Comparison of ENCODE assay signal across 8 mouse cellular contexts in the genomic region with DNA sequence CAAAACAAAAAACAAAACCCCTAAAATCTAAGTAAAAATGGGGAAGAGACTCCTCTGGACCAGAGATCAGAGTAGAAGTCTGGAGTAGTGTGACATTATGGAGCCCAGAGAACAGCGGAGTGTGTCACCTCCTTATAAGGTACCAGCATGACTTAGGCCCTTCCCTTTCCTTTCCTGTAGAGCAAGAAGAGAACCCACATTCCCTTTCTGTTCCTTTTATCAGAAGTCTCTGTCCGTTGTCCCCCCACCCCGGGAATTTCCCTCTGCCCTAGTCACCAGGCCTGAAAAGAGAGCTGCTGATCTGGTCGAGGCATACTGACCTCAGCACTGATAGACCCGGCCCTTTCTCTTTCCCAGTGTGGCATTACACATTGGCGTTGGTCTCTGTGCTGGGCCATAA. TPM values are rescaled to one million over a fixed set of nuclear protein-coding genes. Genes with fewer than 3 reads are reported as not detected.
A peak's percentile ranks its signal among the peaks of the same experiment; 100 is the strongest.
DNase-seq lines count a peak whose midpoint lies in the region; ATAC-seq lines count a peak whose summit lies in the region.

No protein-coding gene starts in this region.

- no peak for DNase-seq in neural tube, embryonic 11.5 days (ENCODE audit: low spot score)
- DNase-seq in neural tube, embryonic 10.5 days (ENCODE audit: extremely low spot score, low spot score) = no peak
- no peak for DNase-seq in hindbrain, embryonic 14.5 days (ENCODE audit: low spot score)
- peak; percentile 23 for DNase-seq in lung, postnatal 36 days
- peak; percentile 7 for DNase-seq in thymus, postnatal 25 days
- DNase-seq in urinary bladder, postnatal 10 days (ENCODE audit: low spot score) = no peak
- DNase-seq in spleen, postnatal 4 days (ENCODE audit: low spot score in 2 of 2) = no peak

- no peaks in the 10 kb centered on the region for H3K36me3 ChIP-seq in neural tube, embryonic 11.5 days (ENCODE audit: control insufficient read depth, insufficient read depth, low read length)
- H3K36me3 ChIP-seq in hindbrain, embryonic 14.5 days (replicated peaks; ENCODE audit: control insufficient read depth, insufficient read depth) = peaks cover 10% of the 10 kb centered on the region

- no peaks in the 10 kb centered on the region for H3K27me3 ChIP-seq in neural tube, embryonic 11.5 days (ENCODE audit: control insufficient read depth, insufficient read depth, low read length)
- H3K27me3 ChIP-seq in hindbrain, embryonic 14.5 days (ENCODE audit: control insufficient read depth, insufficient read depth, low read length) = no peaks in the 10 kb centered on the region

- no peak for ATAC-seq in neural tube, embryonic 11.5 days (ENCODE audit: insufficient read depth, low FRiP score, low TSS enrichment)
- peak; percentile 34 for ATAC-seq in common myeloid progenitor, adult 5-6 weeks (replicated peaks; ENCODE audit: low read depth, poor library complexity, severe bottlenecking)
- ATAC-seq in hindbrain, embryonic 14.5 days (ENCODE audit: low FRiP score) = no peak

- no peaks in the 10 kb centered on the region for H3K9me3 ChIP-seq in neural tube, embryonic 11.5 days (ENCODE audit: control insufficient read depth, low read length)
- H3K9me3 ChIP-seq in hindbrain, embryonic 14.5 days (ENCODE audit: control insufficient read depth, low read length) = no peaks in the 10 kb centered on the region

- H3K4me3 ChIP-seq in neural tube, embryonic 11.5 days (ENCODE audit: low read depth, low read length) = peak overlapping the region; percentile 99
- H3K4me3 ChIP-seq in hindbrain, embryonic 14.5 days (replicated peaks; ENCODE audit: low read length) = peak overlapping the region; percentile 93

- H3K9ac ChIP-seq in neural tube, embryonic 11.5 days (ENCODE audit: low read length) = peak overlapping the region; percentile 77
- H3K9ac ChIP-seq in hindbrain, embryonic 14.5 days = peak overlapping the region; percentile 82

- no peak overlapping the region for H3K27ac ChIP-seq in neural tube, embryonic 11.5 days (ENCODE audit: low read depth, low read length)
- no peak overlapping the region for H3K27ac ChIP-seq in hindbrain, embryonic 14.5 days

- 34% methylated on average over 6 of the region's 6 CpGs for WGBS in neural tube, embryonic 11.5 days
- WGBS in hindbrain, embryonic 14.5 days = 46% methylated on average over 6 of the region's 6 CpGs

- peaks cover 6% of the 10 kb centered on the region; the same call in 1 of the 2 replicates for H3K4me1 ChIP-seq in neural tube, embryonic 11.5 days (ENCODE audit: control insufficient read depth, insufficient read depth, low read length)
- peaks cover 13% of the 10 kb centered on the region for H3K4me1 ChIP-seq in hindbrain, embryonic 14.5 days (replicated peaks; ENCODE audit: control insufficient read depth, insufficient read depth, low read length)

- peak overlapping the region; percentile 90 for H3K4me2 ChIP-seq in neural tube, embryonic 11.5 days (ENCODE audit: low read depth)
- H3K4me2 ChIP-seq in hindbrain, embryonic 14.5 days (replicated peaks) = peak overlapping the region; percentile 71

RNA-seq across cellular contexts. Expression of a gene that starts 0.8 kb away (rescaled TPM):
- 47.4 and 53.5 TPM in 2 replicates for polyA plus RNA-seq in neural tube, embryonic 11.5 days (2014; fragmentation: Nextera tagmentation; extraction: Ambion mirVana)
- 20.5 and 35.4 TPM in 2 replicates for total RNA-seq in common myeloid progenitor, adult 5-6 weeks (2017)
- 36.3 and 36.7 TPM in 2 replicates for polyA plus RNA-seq in hindbrain, embryonic 14.5 days (2014; fragmentation: Nextera tagmentation; extraction: Ambion mirVana)

RNA-seq across cellular contexts. Expression of a gene that starts 43.3 kb away (rescaled TPM):
- polyA plus RNA-seq in neural tube, embryonic 11.5 days (2014; fragmentation: Nextera tagmentation; extraction: Ambion mirVana) = 6.7 and 6.9 TPM in 2 replicates
- total RNA-seq in common myeloid progenitor, adult 5-6 weeks (2017) = not detected in 2 replicates
- 19.9 and 21.1 TPM in 2 replicates for polyA plus RNA-seq in hindbrain, embryonic 14.5 days (2014; fragmentation: Nextera tagmentation; extraction: Ambion mirVana)

RNA-seq across cellular contexts. Expression of a gene that starts 43.7 kb away (rescaled TPM):
- 0.08 and 0.18 TPM in 2 replicates for polyA plus RNA-seq in neural tube, embryonic 11.5 days (2014; fragmentation: Nextera tagmentation; extraction: Ambion mirVana)
- total RNA-seq in common myeloid progenitor, adult 5-6 weeks (2017) = 0.05 TPM in 1 of 2 replicates, not detected in the other
- 2.4 and 5.0 TPM in 2 replicates for polyA plus RNA-seq in hindbrain, embryonic 14.5 days (2014; fragmentation: Nextera tagmentation; extraction: Ambion mirVana)

Comparison
In these comparisons a context has a peak if more than half of its experiments do, and no peak if none do; other contexts are left out.
1. DNase-seq: peak in lung, postnatal 36 days (single experiment) and thymus, postnatal 25 days (single experiment); none in neural tube, embryonic 11.5 days (single experiment), neural tube, embryonic 10.5 days (single experiment), hindbrain, embryonic 14.5 days (single experiment), urinary bladder, postnatal 10 days (single experiment) and spleen, postnatal 4 days (0 of 2).